Mouse (Mus musculus): Measurements from ENCODE around the gene Ctc1. TPM values are rescaled to one million over a fixed set of nuclear protein-coding genes. Genes with fewer than 3 reads are reported as not detected.

Ctc1 gene
- polyA plus RNA-seq, 1 experiment: 20.0 TPM

GRCm38 (mm10) chr11:68974059-68974450 lies 41.7 kb upstream of the Ctc1 start:
- Histone ChIP-seq H3K4me1 (ENCODE audit: control insufficient read depth, insufficient read depth, insufficient read length, low read length) (peaks cover 15% of the 10 kb centered on the region), H3K27ac (ENCODE audit: insufficient read depth, low read depth, low read length) (no peak overlapping the region), H3K27me3 (ENCODE audit: control insufficient read depth, insufficient read depth, low read length) (no peaks in the 10 kb centered on the region), H3K4me3 (ENCODE audit: low read depth, low read length) (peak overlapping the region; percentile 73), H3K36me3 (ENCODE audit: control insufficient read depth, insufficient read depth, low read length) (no peaks in the 10 kb centered on the region)
- TF ChIP-seq POLR2A (IDR thresholded peaks at IDR 0.05; ENCODE audit: low read depth, low read length): no peak
- no peak for TF ChIP-seq CTCF (IDR thresholded peaks at IDR 0.05; ENCODE audit: extremely low read depth, insufficient read length, insufficient replicate concordance, low read depth, low read length)
- 33% methylated on average over 6 of the region's 6 CpGs for WGBS

- H3K36me3 ChIP-seq (ENCODE audit: control insufficient read depth, insufficient read depth, low read length): no peaks in the 10 kb centered on the region
- no peaks in the 10 kb centered on the region for H3K27me3 ChIP-seq (ENCODE audit: control insufficient read depth, insufficient read depth, low read length)
- no peak within 1 kb of the TSS for H3K27ac ChIP-seq (ENCODE audit: insufficient read depth, low read depth, low read length)
- TF ChIP-seq CTCF (IDR thresholded peaks at IDR 0.05; ENCODE audit: extremely low read depth, insufficient read length, insufficient replicate concordance, low read depth, low read length): no peak
- 86% methylated on average over 7 of the region's 7 CpGs for WGBS
- H3K4me1 ChIP-seq (ENCODE audit: control insufficient read depth, insufficient read depth, insufficient read length, low read length): peaks cover 15% of the 10 kb centered on the region
- peak within 1 kb of the TSS; percentile 73 for H3K4me3 ChIP-seq (ENCODE audit: low read depth, low read length)
Observed at GRCm38 (mm10) chr11:68975085-68975484, 40.6 kb upstream of the Ctc1 start, which contains the start of gene Rangrf. TSS of gene Rangrf (minus strand) at chr11:68975185.

GRCm38 (mm10) chr11:68975601-68976000 lies 40.1 kb upstream of the Ctc1 start:
- Histone ChIP-seq H3K27ac (ENCODE audit: insufficient read depth, low read depth, low read length) (no peak overlapping the region), H3K36me3 (ENCODE audit: control insufficient read depth, insufficient read depth, low read length) (no peaks in the 10 kb centered on the region), H3K4me3 (ENCODE audit: low read depth, low read length) (no peak overlapping the region), H3K4me1 (ENCODE audit: control insufficient read depth, insufficient read depth, insufficient read length, low read length) (peaks cover 17% of the 10 kb centered on the region), H3K27me3 (ENCODE audit: control insufficient read depth, insufficient read depth, low read length) (no peaks in the 10 kb centered on the region)
- TF ChIP-seq CTCF (IDR thresholded peaks at IDR 0.05; ENCODE audit: extremely low read depth, insufficient read length, insufficient replicate concordance, low read depth, low read length) (no peak), POLR2A (IDR thresholded peaks at IDR 0.05; ENCODE audit: low read depth, low read length) (no peak)
- 92% methylated on average over 1 of the region's 1 CpGs for WGBS

- 25% methylated on average over 5 of the region's 5 CpGs for WGBS
- Histone ChIP-seq H3K27ac (ENCODE audit: insufficient read depth, low read depth, low read length) (peak overlapping the region; percentile 46), H3K27me3 (ENCODE audit: control insufficient read depth, insufficient read depth, low read length) (no peaks in the 10 kb centered on the region), H3K4me3 (ENCODE audit: low read depth, low read length) (no peak overlapping the region), H3K36me3 (ENCODE audit: control insufficient read depth, insufficient read depth, low read length) (no peaks in the 10 kb centered on the region), H3K4me1 (ENCODE audit: control insufficient read depth, insufficient read depth, insufficient read length, low read length) (peaks cover 7% of the 10 kb centered on the region; the same call in 1 of the 2 replicates)
- no peak for TF ChIP-seq CTCF (IDR thresholded peaks at IDR 0.05; ENCODE audit: extremely low read depth, insufficient read length, insufficient replicate concordance, low read depth, low read length)
- no peak for TF ChIP-seq POLR2A (IDR thresholded peaks at IDR 0.05; ENCODE audit: low read depth, low read length)
Observed at GRCm38 (mm10) chr11:68979320-68979733, 36.4 kb upstream of the Ctc1 start.

- no peak overlapping the region for H3K4me3 ChIP-seq (ENCODE audit: low read depth, low read length)
- 30% methylated on average over 3 of the region's 3 CpGs for WGBS
- TF ChIP-seq POLR2A (IDR thresholded peaks at IDR 0.05; ENCODE audit: low read depth, low read length): no peak
- no peak for TF ChIP-seq CTCF (IDR thresholded peaks at IDR 0.05; ENCODE audit: extremely low read depth, insufficient read length, insufficient replicate concordance, low read depth, low read length)
- H3K36me3 ChIP-seq (ENCODE audit: control insufficient read depth, insufficient read depth, low read length): no peaks in the 10 kb centered on the region
- H3K4me1 ChIP-seq (ENCODE audit: control insufficient read depth, insufficient read depth, insufficient read length, low read length): peaks cover 5% of the 10 kb centered on the region; the same call in 1 of the 2 replicates
- H3K27me3 ChIP-seq (ENCODE audit: control insufficient read depth, insufficient read depth, low read length): no peaks in the 10 kb centered on the region
- peak overlapping the region; percentile 59 for H3K27ac ChIP-seq (ENCODE audit: insufficient read depth, low read depth, low read length)
Observed at GRCm38 (mm10) chr11:68980919-68981318, 34.8 kb upstream of the Ctc1 start.

GRCm38 (mm10) chr11:68982639-68983369 lies 32.9 kb upstream of the Ctc1 start:
- peaks cover 5% of the 10 kb centered on the region; the same call in 1 of the 2 replicates for H3K4me1 ChIP-seq (ENCODE audit: control insufficient read depth, insufficient read depth, insufficient read length, low read length)
- no peak overlapping the region for H3K27ac ChIP-seq (ENCODE audit: insufficient read depth, low read depth, low read length)
- TF ChIP-seq CTCF (IDR thresholded peaks at IDR 0.05; ENCODE audit: extremely low read depth, insufficient read length, insufficient replicate concordance, low read depth, low read length): peak; percentile 79; the same call in 1 of the 2 replicates
- no peak for TF ChIP-seq POLR2A (IDR thresholded peaks at IDR 0.05; ENCODE audit: low read depth, low read length)
- H3K4me3 ChIP-seq (ENCODE audit: low read depth, low read length): no peak overlapping the region
- H3K36me3 ChIP-seq (ENCODE audit: control insufficient read depth, insufficient read depth, low read length): peaks cover 7% of the 10 kb centered on the region
- no peaks in the 10 kb centered on the region for H3K27me3 ChIP-seq (ENCODE audit: control insufficient read depth, insufficient read depth, low read length)
- WGBS: 24% methylated on average over 4 of the region's 4 CpGs

GRCm38 (mm10) chr11:68987365-68987882 lies 28.3 kb upstream of the Ctc1 start:
- peaks cover 32% of the 10 kb centered on the region for H3K36me3 ChIP-seq (ENCODE audit: control insufficient read depth, insufficient read depth, low read length)
- H3K4me3 ChIP-seq (ENCODE audit: low read depth, low read length): no peak overlapping the region
- TF ChIP-seq POLR2A (IDR thresholded peaks at IDR 0.05; ENCODE audit: low read depth, low read length) (no peak), CTCF (IDR thresholded peaks at IDR 0.05; ENCODE audit: extremely low read depth, insufficient read length, insufficient replicate concordance, low read depth, low read length) (no peak)
- H3K4me1 ChIP-seq (ENCODE audit: control insufficient read depth, insufficient read depth, insufficient read length, low read length): no peaks in the 10 kb centered on the region
- H3K27ac ChIP-seq (ENCODE audit: insufficient read depth, low read depth, low read length): no peak overlapping the region
- no peaks in the 10 kb centered on the region for H3K27me3 ChIP-seq (ENCODE audit: control insufficient read depth, insufficient read depth, low read length)
- WGBS: 92% methylated on average over 11 of the region's 11 CpGs
